Mouse (Mus musculus): ENCODE data around the gene Pramef12. TPM values are rescaled to one million over a fixed set of nuclear protein-coding genes. Genes with fewer than 3 reads are reported as not detected.

Gene Pramef12
- total RNA-seq (2021) = not detected
- 0.08 TPM in 1 of 2 replicates, not detected in the other for polyA plus RNA-seq (2012; rRNA removed)
- long read RNA-seq = 0 reads

DNA sequence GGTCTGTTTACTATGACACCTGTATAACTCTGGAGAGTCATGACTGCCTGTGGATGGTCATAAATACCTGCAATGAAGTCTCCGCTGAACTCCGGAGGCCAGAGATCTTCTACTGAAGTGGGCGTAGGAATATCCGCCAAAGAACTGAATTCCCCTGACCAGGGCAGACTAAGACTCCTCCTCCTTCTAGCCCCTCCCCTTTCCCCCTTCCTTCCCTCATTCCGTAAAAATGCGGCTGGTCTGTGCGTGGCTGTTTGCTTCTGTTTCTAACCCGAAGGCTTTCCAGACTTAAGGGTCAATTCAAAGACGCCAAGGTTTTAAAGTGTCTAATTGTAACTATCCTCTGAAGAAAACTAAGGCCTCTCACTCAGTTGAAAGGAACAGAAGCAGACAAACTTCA, at the start of gene Pramef12:
Gene Pramef12, minus strand, starts transcription at position 175 of the 400 bp plus-strand sequence.
- Histone ChIP-seq H3K4me3 (no peak within 1 kb of the TSS), H3K9ac (ENCODE audit: low read depth, low read length) (no peak within 1 kb of the TSS), H3K27me3 (ENCODE audit: control insufficient read depth, insufficient read depth, low read length) (peaks cover 2% of the 10 kb centered on the region; the same call in 1 of the 2 replicates), H3K36me3 (ENCODE audit: control insufficient read depth, insufficient read depth, low read length) (no peaks in the 10 kb centered on the region), H3K4me1 (ENCODE audit: control insufficient read depth, insufficient read depth, low read length) (peaks cover 2% of the 10 kb centered on the region), H3K27ac (no peak within 1 kb of the TSS), H3K79me2 (replicated peaks; ENCODE audit: control insufficient read depth, insufficient read depth, low read length) (no peaks in the 10 kb centered on the region)
- intact Hi-C loops (cut with DNase I) = no loop called here
- 68% methylated on average over 9 of the region's 9 CpGs for WGBS
- no peak for TF ChIP-seq CTCF (IDR thresholded peaks at IDR 0.05)
- TF ChIP-seq EP300 (IDR thresholded peaks at IDR 0.05; ENCODE audit: insufficient read depth, low read depth, low read length) = no peak
- TF ChIP-seq POLR2A (IDR thresholded peaks at IDR 0.05; ENCODE audit: insufficient read depth, low read depth, low read length) = no peak
- no peak for DNase-seq

DNA sequence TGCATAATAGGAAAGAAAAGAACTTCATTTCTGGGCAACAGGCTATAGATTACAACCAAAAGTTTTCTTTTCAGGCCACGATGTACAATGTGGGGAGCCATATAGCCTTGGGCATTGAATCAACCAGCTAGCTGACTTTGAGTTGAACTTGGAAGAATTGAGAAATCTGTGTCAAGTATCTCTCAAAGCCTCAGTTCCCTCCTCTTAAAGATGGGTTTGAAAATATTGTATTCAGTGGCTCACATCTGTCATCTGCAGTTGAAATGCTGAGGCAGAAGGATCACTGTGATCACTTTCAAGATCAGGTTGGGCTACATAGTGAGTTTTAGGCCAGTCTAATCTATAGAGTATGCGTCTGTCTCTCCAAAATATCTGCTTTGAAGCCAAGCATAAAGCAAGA, 45.0 kb upstream of the Pramef12 start, which contains the start of gene Gm9944:
Gene Gm9944, minus strand, starts transcription at position 101 of the 400 bp plus-strand sequence.
- no peaks in the 10 kb centered on the region for H3K27me3 ChIP-seq (ENCODE audit: control insufficient read depth, insufficient read depth, low read length)
- H3K36me3 ChIP-seq (ENCODE audit: control insufficient read depth, insufficient read depth, low read length) = no peaks in the 10 kb centered on the region
- no peak within 1 kb of the TSS for H3K27ac ChIP-seq
- WGBS = 59% methylated on average over 2 of the region's 2 CpGs
- H3K4me1 ChIP-seq (ENCODE audit: control insufficient read depth, insufficient read depth, low read length) = no peaks in the 10 kb centered on the region
- DNase-seq = no peak
- H3K9ac ChIP-seq (ENCODE audit: low read depth, low read length) = no peak within 1 kb of the TSS
- H3K4me3 ChIP-seq = no peak within 1 kb of the TSS
- H3K79me2 ChIP-seq (replicated peaks; ENCODE audit: control insufficient read depth, insufficient read depth, low read length) = no peaks in the 10 kb centered on the region
- no peak for TF ChIP-seq POLR2A (IDR thresholded peaks at IDR 0.05; ENCODE audit: insufficient read depth, low read depth, low read length)
- TF ChIP-seq CTCF (IDR thresholded peaks at IDR 0.05) = no peak
- intact Hi-C loops (cut with DNase I) = no loop called here

DNA sequence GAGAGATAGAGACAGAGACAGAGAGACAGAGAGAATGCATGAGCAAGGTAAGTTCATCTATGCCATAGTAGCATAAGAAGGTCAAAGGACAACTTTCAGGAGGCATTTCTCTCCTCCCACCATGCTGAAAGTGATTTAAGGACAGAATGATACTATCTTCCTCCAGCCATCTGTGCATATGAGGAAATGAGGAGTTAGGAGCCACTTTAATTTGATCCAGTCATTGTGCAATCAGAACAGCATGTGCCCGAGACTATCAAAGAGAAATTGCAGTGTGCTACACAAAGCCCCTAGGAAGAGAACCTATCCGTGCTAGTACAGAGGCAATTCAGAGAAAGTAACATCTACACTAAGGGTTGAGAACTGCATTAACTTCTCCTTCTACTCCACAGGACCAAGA, 40.3 kb upstream of the Pramef12 start:
- DNase-seq = no peak
- TF ChIP-seq POLR2A (IDR thresholded peaks at IDR 0.05; ENCODE audit: insufficient read depth, low read depth, low read length) (no peak), CTCF (IDR thresholded peaks at IDR 0.05) (no peak), EP300 (IDR thresholded peaks at IDR 0.05; ENCODE audit: insufficient read depth, low read depth, low read length) (no peak)
- intact Hi-C loops (cut with DNase I) = no loop called here
- H3K79me2 ChIP-seq (replicated peaks; ENCODE audit: control insufficient read depth, insufficient read depth, low read length) = no peaks in the 10 kb centered on the region
- no peaks in the 10 kb centered on the region for H3K27me3 ChIP-seq (ENCODE audit: control insufficient read depth, insufficient read depth, low read length)
- no peaks in the 10 kb centered on the region for H3K4me1 ChIP-seq (ENCODE audit: control insufficient read depth, insufficient read depth, low read length)
- no peaks in the 10 kb centered on the region for H3K36me3 ChIP-seq (ENCODE audit: control insufficient read depth, insufficient read depth, low read length)
- no peak overlapping the region for H3K4me3 ChIP-seq
- H3K27ac ChIP-seq = no peak overlapping the region
- H3K9ac ChIP-seq (ENCODE audit: low read depth, low read length) = no peak overlapping the region
- 58% methylated on average over 2 of the region's 2 CpGs for WGBS

DNA sequence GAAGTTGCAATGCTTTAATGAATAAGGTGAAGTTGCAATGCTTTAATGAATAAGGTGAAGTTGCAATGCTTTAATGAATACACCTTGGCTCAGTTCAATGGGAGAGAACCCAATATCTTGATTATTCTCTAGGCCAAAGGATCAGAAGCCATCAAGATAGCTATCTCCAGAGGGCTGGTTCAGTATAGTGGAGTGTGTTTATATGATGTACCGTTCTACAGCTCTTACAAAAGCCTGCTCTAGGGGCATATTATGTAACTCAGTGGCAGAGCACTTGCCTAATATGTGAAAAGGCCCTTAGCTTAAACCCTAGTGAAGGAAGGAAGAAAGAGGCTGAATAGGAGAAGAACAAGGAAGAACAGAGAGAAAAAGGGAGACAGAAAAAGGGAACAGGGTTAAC, 33.3 kb upstream of the Pramef12 start:
- Histone ChIP-seq H3K27ac (no peak overlapping the region), H3K36me3 (ENCODE audit: control insufficient read depth, insufficient read depth, low read length) (no peaks in the 10 kb centered on the region), H3K4me3 (no peak overlapping the region), H3K9ac (ENCODE audit: low read depth, low read length) (no peak overlapping the region), H3K4me1 (ENCODE audit: control insufficient read depth, insufficient read depth, low read length) (no peaks in the 10 kb centered on the region), H3K27me3 (ENCODE audit: control insufficient read depth, insufficient read depth, low read length) (no peaks in the 10 kb centered on the region), H3K79me2 (replicated peaks; ENCODE audit: control insufficient read depth, insufficient read depth, low read length) (no peaks in the 10 kb centered on the region)
- intact Hi-C loops (cut with DNase I) = no loop called here
- no peak for DNase-seq
- TF ChIP-seq CTCF (IDR thresholded peaks at IDR 0.05) (no peak), POLR2A (IDR thresholded peaks at IDR 0.05; ENCODE audit: insufficient read depth, low read depth, low read length) (no peak)
- 68% methylated on average over 1 of the region's 1 CpGs for WGBS

DNA sequence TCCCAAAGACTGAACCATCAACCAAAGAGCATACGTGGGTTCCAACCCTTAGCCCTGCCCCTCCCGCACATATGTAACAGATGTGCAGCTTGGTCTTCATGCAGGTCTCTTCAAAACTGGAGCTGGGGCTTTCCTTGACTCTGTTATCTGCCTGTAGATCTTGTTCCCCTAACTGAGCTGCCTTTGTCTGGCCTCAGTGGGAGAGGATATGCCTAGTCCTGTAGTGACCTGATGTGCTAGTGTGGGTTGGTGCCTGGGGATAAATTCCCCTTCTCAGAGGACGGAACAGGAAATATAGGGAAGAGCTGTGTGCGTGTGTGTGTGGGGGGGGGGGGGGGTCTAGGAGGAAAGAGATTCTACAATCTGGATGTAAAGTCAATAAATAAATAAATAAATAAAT, 32.8 kb upstream of the Pramef12 start:
- 89% methylated on average over 4 of the region's 4 CpGs for WGBS
- Histone ChIP-seq H3K79me2 (replicated peaks; ENCODE audit: control insufficient read depth, insufficient read depth, low read length) (no peaks in the 10 kb centered on the region), H3K9ac (ENCODE audit: low read depth, low read length) (no peak overlapping the region), H3K4me1 (ENCODE audit: control insufficient read depth, insufficient read depth, low read length) (no peaks in the 10 kb centered on the region), H3K4me3 (no peak overlapping the region), H3K36me3 (ENCODE audit: control insufficient read depth, insufficient read depth, low read length) (no peaks in the 10 kb centered on the region), H3K27me3 (ENCODE audit: control insufficient read depth, insufficient read depth, low read length) (no peaks in the 10 kb centered on the region), H3K27ac (no peak overlapping the region)
- intact Hi-C loops (cut with DNase I) = no loop called here
- no peak for DNase-seq
- TF ChIP-seq POLR2A (IDR thresholded peaks at IDR 0.05; ENCODE audit: insufficient read depth, low read depth, low read length) (no peak), CTCF (IDR thresholded peaks at IDR 0.05) (no peak), EP300 (IDR thresholded peaks at IDR 0.05; ENCODE audit: insufficient read depth, low read depth, low read length) (no peak)

DNA sequence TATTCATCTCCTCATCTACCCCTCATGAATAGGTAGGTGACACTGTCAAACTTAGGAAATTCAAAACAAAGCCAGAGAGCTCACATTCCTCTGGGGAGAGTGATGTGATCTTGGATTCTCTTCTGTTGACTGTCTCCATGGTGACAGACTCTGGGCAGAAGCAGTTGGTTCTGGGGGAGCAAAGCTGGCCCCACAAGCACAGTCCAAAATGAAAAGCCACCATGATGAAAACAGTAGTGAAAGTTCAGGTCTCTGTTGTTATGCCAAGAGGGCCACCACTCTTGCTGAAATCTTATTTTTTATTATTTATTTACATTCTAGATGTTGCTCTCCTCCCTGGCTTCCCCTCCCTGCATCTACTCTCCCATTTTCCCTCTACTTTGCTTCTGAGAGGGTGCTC, 30.4 kb upstream of the Pramef12 start, which contains the start of gene 1700012P22Rik:
Gene 1700012P22Rik, minus strand, starts transcription at position 101 of the 400 bp plus-strand sequence.
- intact Hi-C loops (cut with DNase I) = no loop called here
- H3K36me3 ChIP-seq (ENCODE audit: control insufficient read depth, insufficient read depth, low read length) = no peaks in the 10 kb centered on the region
- no peaks in the 10 kb centered on the region for H3K4me1 ChIP-seq (ENCODE audit: control insufficient read depth, insufficient read depth, low read length)
- TF ChIP-seq CTCF (IDR thresholded peaks at IDR 0.05) (no peak), POLR2A (IDR thresholded peaks at IDR 0.05; ENCODE audit: insufficient read depth, low read depth, low read length) (no peak), EP300 (IDR thresholded peaks at IDR 0.05; ENCODE audit: insufficient read depth, low read depth, low read length) (no peak)
- H3K9ac ChIP-seq (ENCODE audit: low read depth, low read length) = no peak within 1 kb of the TSS
- H3K79me2 ChIP-seq (replicated peaks; ENCODE audit: control insufficient read depth, insufficient read depth, low read length) = no peaks in the 10 kb centered on the region
- H3K27me3 ChIP-seq (ENCODE audit: control insufficient read depth, insufficient read depth, low read length) = no peaks in the 10 kb centered on the region
- no peak for DNase-seq
- H3K27ac ChIP-seq = no peak within 1 kb of the TSS
- no peak within 1 kb of the TSS for H3K4me3 ChIP-seq
